In genomic region chr16:38087231-38087630, GRCm38 (mm10) we compare ENCODE assay signal across 7 mouse cellular contexts. TPM values are rescaled to one million over a fixed set of nuclear protein-coding genes. Genes with fewer than 3 reads are reported as not detected.
A peak's percentile ranks its signal among the peaks of the same experiment; 100 is the strongest.
DNase-seq lines count a peak whose midpoint lies in the region; ATAC-seq and TF ChIP-seq lines count a peak whose summit lies in the region.

No protein-coding gene starts in this region.

- DNase-seq in lung, postnatal 4 days, result no peak
- DNase-seq in liver, embryonic 14.5 days (ENCODE audit: low read depth in 3 of 3, low spot score in 3 of 3), result no peak
- DNase-seq in yolk sac, embryonic 10.5 days (ENCODE audit: low spot score), result no peak
- DNase-seq in adrenal gland, adult 2 months, result no peak
- no peak for DNase-seq in frontal cortex, postnatal 25 days (ENCODE audit: low spot score in 2 of 2)

- peaks cover 7% of the 10 kb centered on the region for H3K4me1 ChIP-seq in lung, embryonic 16.5 days (replicated peaks; ENCODE audit: control insufficient read depth, insufficient read depth, low read length)
- H3K4me1 ChIP-seq in forebrain, embryonic 13.5 days, result peaks cover 10% of the 10 kb centered on the region; the same call in 1 of the 2 replicates
- peaks cover 8% of the 10 kb centered on the region in 2 experiments for H3K4me1 ChIP-seq in liver, embryonic 14.5 days (replicated peaks; ENCODE audit: control insufficient read depth in 2 of 2, insufficient read depth in 2 of 2, low read length in 1 of 2)

- peak overlapping the region; percentile 96 for H3K4me3 ChIP-seq in lung, embryonic 16.5 days (ENCODE audit: low read length)
- H3K4me3 ChIP-seq in forebrain, embryonic 13.5 days, result peak overlapping the region; percentile 95
- peak overlapping the region in 1 of 2 experiments; percentile 84; a peak in 2 of 4 replicates for H3K4me3 ChIP-seq in liver, embryonic 14.5 days (ENCODE audit: insufficient read depth in 1 of 2, low read depth in 2 of 2, low read length in 2 of 2)

- H3K27me3 ChIP-seq in lung, embryonic 16.5 days (ENCODE audit: control insufficient read depth, insufficient read depth, low read depth, low read length), result no peaks in the 10 kb centered on the region
- no peaks in the 10 kb centered on the region for H3K27me3 ChIP-seq in forebrain, embryonic 13.5 days
- no peaks in the 10 kb centered on the region for H3K27me3 ChIP-seq in liver, embryonic 14.5 days (ENCODE audit: control insufficient read depth, insufficient read depth, low read length)

- 19% methylated on average over 10 of the region's 10 CpGs for WGBS in lung, embryonic 16.5 days
- 14% methylated on average over 10 of the region's 10 CpGs for WGBS in forebrain, embryonic 13.5 days
- WGBS in liver, embryonic 14.5 days (ENCODE audit: insufficient replicate concordance), result 69% methylated on average over 10 of the region's 10 CpGs

- no peaks in the 10 kb centered on the region for H3K9me3 ChIP-seq in lung, embryonic 16.5 days (ENCODE audit: control insufficient read depth, low read length)
- no peaks in the 10 kb centered on the region for H3K9me3 ChIP-seq in forebrain, embryonic 13.5 days (replicated peaks)
- H3K9me3 ChIP-seq in liver, embryonic 14.5 days (ENCODE audit: control insufficient read depth, low read length), result no peaks in the 10 kb centered on the region

- no peak for TF ChIP-seq CTCF in liver, embryonic 14.5 days (IDR thresholded peaks at IDR 0.05; ENCODE audit: low read depth)

- no peaks in the 10 kb centered on the region for H3K36me3 ChIP-seq in lung, embryonic 16.5 days (ENCODE audit: control insufficient read depth, insufficient read depth, low read length)
- no peaks in the 10 kb centered on the region for H3K36me3 ChIP-seq in forebrain, embryonic 13.5 days (ENCODE audit: poor library complexity, severe bottlenecking)
- H3K36me3 ChIP-seq in liver, embryonic 14.5 days (replicated peaks; ENCODE audit: control insufficient read depth, insufficient read depth, low read depth), result no peaks in the 10 kb centered on the region

- peak overlapping the region; percentile 100 for H3K27ac ChIP-seq in lung, embryonic 16.5 days (ENCODE audit: low read length)
- peak overlapping the region; percentile 100 for H3K27ac ChIP-seq in forebrain, embryonic 13.5 days
- H3K27ac ChIP-seq in liver, embryonic 14.5 days, result no peak overlapping the region

- peak overlapping the region; percentile 88 for H3K4me2 ChIP-seq in lung, embryonic 16.5 days (ENCODE audit: low read depth, low read length)
- peak overlapping the region; percentile 74 for H3K4me2 ChIP-seq in forebrain, embryonic 13.5 days
- H3K4me2 ChIP-seq in liver, embryonic 14.5 days (ENCODE audit: low read depth), result peak overlapping the region; percentile 90

- no peak for TF ChIP-seq EP300 in liver, embryonic 14.5 days (IDR thresholded peaks at IDR 0.05; ENCODE audit: low read depth)

- no peak for ATAC-seq in lung, embryonic 16.5 days (ENCODE audit: low read depth)
- no peak for ATAC-seq in forebrain, embryonic 13.5 days
- no peak for ATAC-seq in liver, embryonic 14.5 days (ENCODE audit: insufficient read depth)

- H3K9ac ChIP-seq in lung, embryonic 16.5 days (ENCODE audit: low read length), result peak overlapping the region; percentile 96
- H3K9ac ChIP-seq in forebrain, embryonic 13.5 days, result peak overlapping the region; percentile 94
- H3K9ac ChIP-seq in liver, embryonic 14.5 days (replicated peaks), result no peak overlapping the region; the same call in 1 of the 2 replicates

RNA-seq across cellular contexts. Expression of gene Gsk3b, which starts 1.6 kb away (rescaled TPM):
- 44.5 and 47.3 TPM in 2 replicates for polyA plus RNA-seq in lung, embryonic 16.5 days (2015; fragmentation: Nextera tagmentation; extraction: Ambion mirVana)
- polyA plus RNA-seq in forebrain, embryonic 13.5 days (2015; fragmentation: Nextera tagmentation; extraction: Ambion mirVana), result 140 and 143 TPM in 2 replicates
- polyA plus RNA-seq in liver, embryonic 14.5 days (2012; rRNA removed), result 2.9 TPM in 2 replicates
- 10.3 and 10.8 TPM in 2 replicates for polyA plus RNA-seq in liver, embryonic 14.5 days (2014; fragmentation: Nextera tagmentation; extraction: Ambion mirVana)
- total RNA-seq in adrenal gland, adult 2 months (2021), result 10 to 100 TPM; 49.2 to 81.7 TPM
- 16.2 and 21.9 TPM in 2 replicates for polyA plus RNA-seq in adrenal gland, adult 2 months (2012; rRNA removed)
